Mouse (Mus musculus): ENCODE results near the gene Slc35e3. TPM values are rescaled to one million over a fixed set of nuclear protein-coding genes. Genes with fewer than 3 reads are reported as not detected.

Slc35e3 gene
- total RNA-seq, 2 experiments from 2014 or later: 30.9 to 31.6 TPM

DNA sequence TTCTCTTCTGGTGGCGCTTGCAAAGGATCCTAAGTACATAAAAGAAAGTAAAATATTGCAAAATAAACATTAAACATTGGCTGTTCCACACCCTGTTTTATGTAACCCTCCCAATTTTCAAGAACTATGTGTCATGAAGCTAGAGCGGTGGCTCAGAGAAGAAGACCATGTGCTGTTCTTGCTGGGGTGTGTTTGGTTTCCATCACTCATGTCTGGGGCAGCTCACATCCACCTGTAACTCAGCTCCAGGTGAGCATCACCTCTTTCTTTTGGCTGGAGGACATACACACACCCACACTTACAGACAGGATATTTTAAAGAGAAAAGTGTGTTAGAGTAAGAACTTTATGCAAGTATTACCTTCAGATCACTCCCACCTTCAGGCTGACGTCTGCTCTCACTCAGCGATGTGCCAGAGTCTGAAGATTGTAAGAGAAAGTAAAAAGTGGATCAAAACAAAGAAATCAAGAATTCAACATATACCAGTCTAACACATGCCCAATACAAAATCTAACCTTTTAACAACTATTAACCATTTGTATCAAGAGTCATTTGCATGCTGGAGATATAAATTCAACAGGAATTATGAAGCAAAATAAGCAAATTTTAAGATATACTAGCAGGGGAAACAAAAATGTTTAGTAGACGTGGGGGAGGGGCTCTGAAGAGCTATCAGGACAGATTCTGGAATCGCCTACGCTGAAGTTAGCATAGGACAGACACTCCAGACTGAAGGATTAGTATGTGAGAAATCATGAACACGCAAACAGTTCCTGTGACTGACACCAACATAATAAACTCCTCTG is 49.9 kb downstream of the Slc35e3 start:
- intact Hi-C loops (cut with DNase I): no loop called here
- no peak for DNase-seq (ENCODE audit: extremely low spot score in 1 of 2, low spot score in 2 of 2)

DNA sequence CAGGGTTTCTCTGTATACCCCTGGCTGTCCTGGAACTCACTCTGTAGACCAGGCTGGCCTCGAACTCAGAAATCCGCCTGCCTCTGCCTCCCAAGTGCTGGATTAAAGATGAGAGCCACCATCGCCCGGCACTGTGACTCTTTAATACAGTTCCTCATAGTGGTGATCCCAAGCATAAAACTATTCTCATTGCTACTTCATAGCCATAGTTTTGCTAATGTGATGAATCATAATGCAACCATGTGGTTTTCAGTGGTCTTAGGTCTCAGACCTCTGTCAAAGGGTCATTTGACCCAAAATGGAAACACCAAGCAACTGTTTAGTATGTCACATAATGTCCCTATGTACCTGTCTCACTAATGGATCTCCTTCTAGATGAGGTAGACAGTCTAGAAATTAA is 50.6 kb downstream of the Slc35e3 start:
- intact Hi-C loops (cut with DNase I): no loop called here

DNA sequence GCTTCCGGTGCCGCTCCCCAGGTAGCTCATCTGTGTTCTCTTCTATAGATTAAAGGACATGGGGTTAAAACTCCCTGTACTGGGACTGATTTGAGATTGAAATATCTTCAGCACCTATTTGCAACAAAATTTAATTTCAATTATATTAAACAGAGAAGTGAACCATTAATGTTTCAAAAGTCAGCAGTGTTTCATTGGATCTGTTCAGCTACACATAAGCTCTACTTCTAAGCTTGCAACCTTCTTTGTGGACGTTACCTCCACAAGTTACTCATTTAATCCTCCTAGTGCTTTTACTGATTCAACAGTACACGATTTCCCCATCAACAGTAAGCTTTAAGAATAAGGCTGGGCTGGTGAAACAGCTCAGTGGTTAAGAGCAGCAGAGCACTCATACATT is 51.1 kb downstream of the Slc35e3 start:
- intact Hi-C loops (cut with DNase I): no loop called here
- no peak for DNase-seq (ENCODE audit: extremely low spot score in 1 of 2, low spot score in 2 of 2)

More for the DNA sequence above, 50.6 kb downstream of the Slc35e3 start:
- DNase-seq (ENCODE audit: extremely low spot score in 1 of 2, low spot score in 2 of 2): no peak

DNA sequence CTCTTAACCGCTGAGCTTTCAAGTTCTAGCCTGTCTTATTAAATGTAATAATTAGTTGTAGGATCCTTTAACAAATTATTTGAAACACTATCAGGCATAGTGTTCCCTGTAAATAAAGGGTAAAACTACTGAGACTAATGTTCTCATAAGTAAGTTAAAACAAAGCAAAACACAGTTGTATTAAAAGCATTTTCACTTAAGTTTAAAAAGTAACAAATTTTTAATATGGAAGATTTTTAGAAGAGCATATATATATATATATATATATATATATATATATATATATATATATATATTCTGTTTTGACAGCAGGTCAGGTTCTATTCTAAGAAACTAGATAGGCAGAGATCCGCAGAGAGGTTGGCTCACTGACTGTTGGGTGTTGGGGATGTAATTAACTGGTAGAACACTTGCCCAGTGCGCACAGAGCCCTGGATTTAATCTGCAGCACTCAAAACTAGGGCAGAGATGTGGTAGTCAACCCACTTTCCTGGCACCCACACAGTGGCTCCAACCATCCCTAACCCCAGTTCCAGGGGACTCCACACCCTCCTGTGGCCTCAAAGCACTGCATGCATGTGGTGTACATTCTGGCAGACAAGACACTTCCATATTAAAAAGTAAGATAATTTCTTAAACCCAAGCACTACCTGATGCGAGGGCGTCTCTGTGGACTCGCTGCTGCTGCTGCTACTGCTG is 51.8 kb downstream of the Slc35e3 start:
- intact Hi-C loops (cut with DNase I): loop anchor here (5.0 kb wide), 1 partner anchor 337 kb away; no protein-coding TSS in a partner anchor
- DNase-seq (ENCODE audit: extremely low spot score in 1 of 2, low spot score in 2 of 2): no peak

DNA sequence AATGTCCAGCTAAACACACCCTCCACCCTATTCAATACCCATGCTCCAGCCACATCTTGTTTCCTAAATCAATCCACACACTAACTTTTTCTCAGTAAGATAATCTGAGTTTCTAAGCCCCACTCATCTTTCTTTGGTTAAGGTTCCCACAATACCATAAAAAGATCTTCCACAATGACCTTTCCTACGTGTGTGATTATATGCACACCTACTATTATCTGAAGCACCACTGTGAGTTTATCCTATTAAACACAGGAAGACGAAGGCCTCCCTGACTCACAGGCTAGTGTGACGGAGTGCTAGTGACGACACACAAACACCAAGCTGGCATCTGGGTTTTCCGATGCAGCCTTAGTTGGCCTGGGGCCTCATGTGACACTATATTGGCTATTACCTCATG is 53.2 kb downstream of the Slc35e3 start:
- intact Hi-C loops (cut with DNase I): loop anchor here (5.0 kb wide), 1 partner anchor 336 kb away; no protein-coding TSS in a partner anchor
- DNase-seq (ENCODE audit: extremely low spot score in 1 of 2, low spot score in 2 of 2): no peak

DNA sequence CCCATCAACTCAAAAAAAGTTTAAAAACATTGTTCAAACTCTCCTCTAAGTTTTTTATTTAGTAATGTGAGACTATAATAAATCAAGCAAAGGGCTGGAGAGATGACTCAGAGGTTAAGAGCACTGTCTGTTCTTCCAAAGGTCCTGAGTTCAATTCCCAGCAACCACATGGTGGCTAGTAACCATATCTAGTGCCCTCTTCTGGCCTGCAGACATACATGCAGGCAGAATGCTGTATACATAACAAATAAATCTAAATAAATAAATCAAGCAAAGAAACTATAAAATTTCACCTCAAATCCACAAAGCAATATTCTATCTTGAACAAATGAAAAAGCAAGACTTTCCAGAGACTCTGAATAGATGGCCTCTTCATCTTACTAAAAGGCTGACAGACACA is 54.0 kb downstream of the Slc35e3 start:
- intact Hi-C loops (cut with DNase I): loop anchor here (5.0 kb wide), 1 partner anchor 335 kb away; no protein-coding TSS in a partner anchor
- no peak for DNase-seq (ENCODE audit: extremely low spot score in 1 of 2, low spot score in 2 of 2)

DNA sequence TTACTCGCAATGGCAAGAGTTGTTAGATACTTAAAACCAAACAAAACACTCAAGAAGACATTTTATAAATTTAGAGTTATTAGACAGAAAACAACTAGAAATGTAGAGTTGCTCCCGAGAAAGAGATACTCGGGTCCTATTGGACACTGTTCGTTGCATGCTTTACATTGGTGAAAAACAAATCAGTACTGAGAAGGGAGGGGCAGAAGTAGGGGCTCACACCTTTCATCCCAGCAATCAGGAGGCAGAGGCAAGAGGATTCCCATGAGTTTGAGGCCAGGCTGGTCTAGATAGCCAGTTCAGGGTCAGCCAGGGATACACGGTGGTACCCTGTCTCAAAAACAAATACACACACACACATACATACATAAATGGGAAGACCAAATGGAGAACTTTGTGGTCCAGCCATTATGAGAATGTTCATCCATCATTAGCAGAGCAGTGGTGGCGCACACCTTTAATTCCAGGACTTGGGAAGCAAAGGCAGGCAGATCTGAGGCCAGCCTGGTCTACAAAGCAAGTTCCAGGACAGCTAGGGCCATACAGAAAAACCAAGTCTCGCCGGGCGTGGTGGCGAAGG is 54.7 kb downstream of the Slc35e3 start:
- intact Hi-C loops (cut with DNase I): loop anchor here (5.0 kb wide), 1 partner anchor 334 kb away; no protein-coding TSS in a partner anchor
- DNase-seq (ENCODE audit: extremely low spot score in 1 of 2, low spot score in 2 of 2): no peak

DNA sequence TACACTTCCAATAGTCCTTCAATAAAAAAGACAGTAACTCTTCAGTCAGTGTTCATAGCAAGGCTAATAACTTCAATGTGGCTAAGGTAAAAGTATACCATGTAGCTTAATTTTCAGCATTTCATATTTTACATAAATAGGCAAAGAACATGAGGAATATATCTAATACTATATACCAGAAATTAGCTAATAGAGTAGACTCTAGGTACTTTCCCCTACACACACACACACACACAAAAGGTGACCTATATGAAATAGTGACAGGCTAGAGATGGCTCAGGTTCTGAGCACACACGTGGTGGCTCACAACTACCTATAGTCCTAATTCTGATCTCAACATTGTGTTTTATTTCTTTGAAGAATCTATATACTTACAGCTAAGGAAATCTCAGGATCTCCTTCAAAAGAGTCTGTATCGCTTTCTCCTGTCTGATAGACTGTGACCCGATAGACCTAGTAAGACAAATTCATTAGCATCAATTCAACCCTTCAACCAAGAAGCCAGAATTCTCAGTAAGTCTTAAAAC is 55.3 kb downstream of the Slc35e3 start:
- intact Hi-C loops (cut with DNase I): loop anchor here (5.0 kb wide), 1 partner anchor 334 kb away; no protein-coding TSS in a partner anchor
- no peak for DNase-seq (ENCODE audit: extremely low spot score in 1 of 2, low spot score in 2 of 2)

DNA sequence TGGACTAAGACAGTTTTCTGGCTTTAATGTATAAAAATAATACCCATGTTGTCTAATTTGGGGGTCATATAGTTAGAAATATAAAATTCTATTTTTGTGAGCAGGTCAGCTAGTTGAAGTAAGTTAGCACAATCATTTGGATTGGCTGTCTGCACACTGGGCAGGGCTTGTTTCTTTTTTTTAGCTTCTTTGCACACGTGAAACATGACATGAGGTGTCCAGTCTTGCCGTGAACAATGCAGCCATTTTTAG is 56.1 kb downstream of the Slc35e3 start:
- DNase-seq (ENCODE audit: extremely low spot score in 1 of 2, low spot score in 2 of 2): no peak
- intact Hi-C loops (cut with DNase I): loop anchor here (5.0 kb wide), 1 partner anchor 333 kb away; no protein-coding TSS in a partner anchor

DNA sequence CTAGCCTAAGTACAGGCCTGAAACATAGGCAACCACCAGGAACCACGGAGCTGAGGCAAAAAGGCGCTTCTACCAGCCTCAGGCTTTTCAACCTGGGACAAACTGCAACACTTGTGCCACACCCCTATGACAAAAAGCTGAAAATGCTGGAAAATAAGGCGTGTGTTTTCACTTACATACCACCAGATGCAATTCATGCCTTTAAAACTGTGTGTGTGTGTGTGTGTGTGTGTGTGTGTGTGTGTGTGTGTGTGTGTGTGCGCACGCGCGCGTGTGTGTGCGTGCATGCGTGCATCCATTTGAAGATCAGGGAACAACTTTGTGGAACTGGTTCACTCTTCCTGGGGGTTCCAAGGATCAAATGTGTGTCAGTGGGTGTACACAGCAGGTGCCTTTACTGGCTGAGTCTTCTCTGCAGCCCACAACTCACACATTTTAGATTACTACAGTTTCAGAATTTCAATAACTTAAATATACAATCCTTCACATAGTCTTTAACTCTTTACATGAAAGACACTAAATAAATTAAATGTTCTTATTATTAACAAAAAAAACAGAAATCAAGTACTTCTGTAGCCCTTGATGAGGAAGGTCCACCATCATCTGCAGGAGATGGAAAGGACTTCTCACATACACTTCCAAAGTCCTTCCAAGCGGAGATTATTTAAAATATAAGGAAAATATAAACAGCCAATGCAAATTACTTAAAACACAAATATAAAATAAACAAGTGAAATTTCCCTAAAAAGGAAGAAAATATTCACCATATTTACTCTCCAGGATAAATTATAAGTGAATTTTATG is 56.7 kb downstream of the Slc35e3 start:
- intact Hi-C loops (cut with DNase I): loop anchor here (5.0 kb wide), 1 partner anchor 332 kb away; no protein-coding TSS in a partner anchor
- DNase-seq (ENCODE audit: extremely low spot score in 1 of 2, low spot score in 2 of 2): no peak

DNA sequence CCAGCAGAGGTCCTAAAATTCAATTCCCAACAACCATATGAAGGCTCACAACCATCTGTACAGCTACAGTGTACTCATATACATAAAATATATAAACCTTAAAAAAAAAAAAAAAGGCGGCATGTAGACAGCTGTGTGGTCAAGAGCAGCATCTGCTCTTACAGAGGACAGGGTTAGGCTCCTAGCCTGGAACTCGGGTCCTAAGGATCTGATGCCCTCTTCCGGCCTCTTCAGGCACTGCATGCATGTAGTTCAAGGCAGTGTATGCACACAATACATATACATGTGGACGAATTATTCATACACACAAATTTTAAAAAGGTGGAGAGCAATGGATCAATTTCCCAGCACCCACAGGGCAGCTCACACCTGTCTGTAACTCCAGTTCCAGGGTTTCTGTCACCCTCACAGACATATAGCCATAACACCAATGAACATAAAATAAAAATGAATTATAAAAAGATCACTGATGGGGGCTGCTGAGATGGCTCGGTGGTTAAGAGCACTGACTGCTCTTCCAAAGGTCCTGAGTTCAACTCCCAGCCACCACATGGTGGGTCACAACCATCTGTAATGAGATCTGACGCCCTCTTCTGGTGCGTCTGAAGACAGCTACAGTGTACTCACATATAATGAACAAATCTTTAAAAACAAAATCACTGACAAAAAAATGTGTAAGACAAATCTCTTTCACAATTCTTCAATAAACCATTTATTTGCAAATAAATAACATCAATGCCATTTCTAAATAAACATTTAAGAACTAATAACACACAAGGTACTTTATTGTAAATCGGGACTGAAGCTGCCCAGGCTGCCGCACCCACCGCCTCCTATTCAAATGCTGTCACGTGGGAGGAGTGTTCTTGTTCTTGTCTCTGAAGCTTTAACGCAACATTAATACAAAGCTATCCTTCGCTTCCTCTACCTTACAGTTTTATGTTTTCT is 57.7 kb downstream of the Slc35e3 start:
- intact Hi-C loops (cut with DNase I): no loop called here
- DNase-seq (ENCODE audit: extremely low spot score in 1 of 2, low spot score in 2 of 2): no peak

DNA sequence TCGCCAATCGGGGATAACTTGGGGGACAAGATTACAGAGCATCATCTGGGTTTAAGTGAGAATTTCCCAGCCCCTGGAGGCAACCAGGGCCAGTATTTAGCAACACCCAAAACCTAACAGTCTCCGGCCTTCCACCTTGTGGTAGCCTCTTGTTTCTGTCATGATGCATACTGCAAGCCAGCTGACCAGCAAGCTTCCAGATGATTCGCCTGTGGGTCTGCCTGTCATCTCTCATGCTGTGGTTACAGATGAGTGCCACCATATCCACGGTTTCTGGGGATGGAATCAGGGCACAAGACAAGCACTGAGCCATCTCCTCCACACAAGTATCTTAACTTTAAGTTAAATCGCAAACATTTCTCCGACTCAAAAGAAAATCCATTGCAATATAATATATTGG is 58.6 kb downstream of the Slc35e3 start:
- intact Hi-C loops (cut with DNase I): no loop called here
- DNase-seq (ENCODE audit: extremely low spot score in 1 of 2, low spot score in 2 of 2): no peak

DNA sequence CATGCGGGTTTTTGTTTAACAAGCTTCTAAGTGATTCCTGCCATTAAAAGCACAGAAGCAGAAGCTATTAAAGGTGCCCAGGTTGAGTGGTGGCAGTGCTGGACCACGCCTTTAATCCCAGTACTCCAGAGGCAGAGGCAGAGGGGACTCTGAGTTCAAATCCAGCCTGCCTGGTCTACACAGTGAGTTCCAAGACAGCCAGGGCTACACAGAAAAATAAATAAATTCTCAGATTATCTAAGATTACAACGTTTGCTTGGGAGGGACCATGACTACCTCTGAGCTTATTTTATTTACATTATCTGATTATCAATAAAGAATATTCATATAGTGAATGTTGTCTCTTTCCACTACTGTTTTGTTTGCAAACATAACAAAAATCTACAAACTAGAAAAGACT is 59.1 kb downstream of the Slc35e3 start:
- no peak for DNase-seq (ENCODE audit: extremely low spot score in 1 of 2, low spot score in 2 of 2)
- intact Hi-C loops (cut with DNase I): no loop called here

DNA sequence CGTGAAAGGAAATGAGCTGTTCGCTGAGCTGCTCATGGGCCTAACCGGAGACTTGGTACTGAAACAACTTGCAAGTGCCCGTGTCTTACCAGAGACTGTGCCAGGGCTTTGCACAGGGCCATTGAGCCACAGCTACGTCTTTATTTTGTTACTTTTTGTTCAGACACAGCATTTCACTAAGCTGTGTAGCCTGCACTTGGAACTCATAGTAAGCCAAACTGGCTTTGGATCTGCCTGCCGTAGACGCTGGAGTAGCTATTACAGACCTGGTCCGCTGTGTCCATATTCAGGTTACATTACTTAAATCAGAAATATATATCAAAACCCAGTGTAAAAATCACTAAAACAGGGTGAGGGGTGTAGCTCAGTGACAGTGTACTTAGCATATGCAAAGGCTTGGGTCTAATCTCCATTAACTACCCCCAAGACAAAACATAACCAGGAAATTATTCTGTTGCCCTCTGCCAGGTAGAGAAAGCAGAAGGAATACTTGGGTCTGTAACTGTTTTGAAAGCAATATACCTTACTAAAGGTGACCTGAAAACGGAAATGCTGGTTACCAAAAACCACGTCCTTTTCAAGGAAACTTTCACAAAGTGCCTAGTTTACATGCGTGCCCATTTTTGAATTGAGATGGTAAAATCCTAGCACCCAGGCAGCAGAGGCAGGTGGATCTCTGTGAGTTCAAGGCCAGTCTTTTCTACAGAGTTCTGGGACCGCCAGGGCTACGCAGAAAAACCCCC is 60.1 kb downstream of the Slc35e3 start:
- no peak for DNase-seq (ENCODE audit: extremely low spot score in 1 of 2, low spot score in 2 of 2)
- intact Hi-C loops (cut with DNase I): no loop called here

DNA sequence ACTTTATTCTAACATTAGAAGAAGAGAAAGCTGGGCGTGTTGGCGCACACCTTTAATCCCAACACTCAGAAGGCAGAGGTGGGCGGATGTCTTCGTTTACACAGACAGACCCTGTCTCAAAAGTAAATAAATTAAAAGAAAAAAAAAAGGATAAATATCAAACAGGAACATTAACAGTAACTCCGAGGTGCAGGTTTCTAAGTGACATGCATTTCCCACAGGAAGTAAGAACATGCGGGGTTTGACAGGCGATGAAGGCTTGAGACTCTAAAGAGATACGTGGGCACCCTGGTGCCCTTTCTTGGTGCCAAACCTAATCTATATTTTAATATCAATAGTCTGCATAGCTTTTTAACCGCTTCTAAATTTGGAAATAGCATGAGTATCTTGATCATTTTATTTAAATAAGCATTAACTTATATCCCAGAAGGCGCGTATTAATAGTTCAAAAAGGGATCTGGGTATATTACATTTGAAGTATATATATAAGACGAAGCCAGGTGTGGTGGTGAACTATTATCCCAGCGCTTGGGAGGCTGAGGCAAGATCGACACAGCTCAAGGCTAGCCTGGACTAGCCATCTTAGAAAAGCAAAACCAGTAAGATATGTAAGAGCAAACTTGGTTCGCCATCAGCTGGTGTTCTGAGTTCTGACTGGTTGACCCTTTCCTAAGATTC is 60.9 kb downstream of the Slc35e3 start:
- no peak for DNase-seq (ENCODE audit: extremely low spot score in 1 of 2, low spot score in 2 of 2)
- intact Hi-C loops (cut with DNase I): no loop called here

DNA sequence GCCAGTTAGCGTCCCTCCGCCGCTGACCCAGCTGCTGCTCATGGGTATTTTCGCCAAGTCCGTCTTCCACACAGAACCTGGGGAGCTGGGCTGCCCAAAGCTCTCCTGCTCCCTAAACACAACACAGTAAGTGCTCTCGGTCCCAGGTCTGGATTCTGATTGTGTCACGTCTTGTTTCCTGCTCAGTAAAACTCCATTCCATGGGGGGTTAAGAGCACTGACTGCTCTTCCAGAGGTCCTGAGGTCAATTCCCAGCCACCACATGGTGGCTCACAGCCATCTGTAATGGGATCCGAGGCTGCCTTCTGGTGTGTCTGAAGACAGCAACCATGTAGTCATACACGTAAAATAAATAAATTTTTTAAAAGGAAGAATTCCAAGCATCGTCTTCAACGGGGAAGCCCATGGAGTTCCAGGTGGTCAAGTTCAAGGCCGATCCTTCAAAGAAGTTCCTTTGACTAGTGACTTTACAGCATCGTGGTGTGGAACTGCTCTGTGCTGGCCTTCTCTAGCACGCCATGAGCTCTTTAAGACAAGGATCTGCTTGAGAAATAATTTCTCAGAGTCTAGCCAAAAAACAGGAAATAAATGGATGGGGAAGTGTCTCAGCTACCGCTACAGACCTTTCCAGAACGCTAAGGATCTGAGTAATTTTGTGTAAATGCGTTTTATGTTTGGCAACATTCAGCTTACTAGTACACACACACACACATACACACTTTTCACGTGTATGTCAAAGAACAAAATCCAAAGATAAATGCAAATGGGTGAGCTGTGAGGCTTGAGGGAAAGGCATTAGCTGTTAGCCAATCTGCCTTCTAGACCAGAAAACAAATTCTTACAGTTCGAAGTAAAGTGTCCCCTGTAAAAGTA is 61.6 kb downstream of the Slc35e3 start:
- DNase-seq (ENCODE audit: extremely low spot score in 1 of 2, low spot score in 2 of 2): no peak
- intact Hi-C loops (cut with DNase I): loop anchor here (5.0 kb wide), 1 partner anchor 322 kb away; no protein-coding TSS in a partner anchor

Measured in left cerebral cortex, postnatal 10 days (tissue).